Mouse (Mus musculus) forebrain, embryonic 11.5 days (tissue): Measurements from ENCODE around the gene Hivep3. TPM values are rescaled to one million over a fixed set of nuclear protein-coding genes. Genes with fewer than 3 reads are reported as not detected.

Experiments used
- ATAC-seq: fragments of 200-750 bp; cut with Nextera tagmentation; replicated peaks from 2 replicates; pipeline ENCODE4 v1.8.0; 2017; ENCODE audit warnings: moderate TSS enrichment; ENCODE audit not compliant: low FRiP score
- DNase-seq: peaks from one replicate; pipeline ENCODE4 v3.0.0-alpha.2; 2017; ENCODE audit warnings: low spot score
- H3K27ac ChIP-seq: fragments of 300-500 bp; sonication (generic); 2 replicates; pipeline ENCODE4 v1.5.1; 2014; ENCODE audit warnings: low read depth, low read length
- H3K27me3 ChIP-seq: fragments of 300-500 bp; sonication (generic); 2 replicates; pipeline ENCODE4 v1.6.1; 2014; ENCODE audit warnings: mild to moderate bottlenecking, low read length, mixed read lengths; ENCODE audit not compliant: control insufficient read depth, insufficient read depth
- H3K36me3 ChIP-seq: fragments of 300-500 bp; sonication (generic); 2 replicates; pipeline ENCODE4 v1.6.1; 2014; ENCODE audit warnings: mild to moderate bottlenecking, low read length, moderate library complexity, mixed read lengths; ENCODE audit not compliant: control insufficient read depth, insufficient read depth
- H3K4me1 ChIP-seq: fragments of 300-500 bp; sonication (generic); replicated peaks from 2 replicates; pipeline ENCODE4 v1.6.1; 2014; ENCODE audit warnings: low read length, mixed read lengths; ENCODE audit not compliant: control insufficient read depth, insufficient read depth
- H3K4me2 ChIP-seq: fragments of 300-500 bp; sonication (generic); 2 replicates; pipeline ENCODE4 v1.6.1; 2014; ENCODE audit warnings: low read depth, mild to moderate bottlenecking, low read length, moderate library complexity, mixed read lengths; ENCODE audit not compliant: severe bottlenecking
- H3K4me3 ChIP-seq: fragments of 300-500 bp; sonication (generic); 2 replicates; pipeline ENCODE4 v1.5.1; 2014; ENCODE audit warnings: low read depth, low read length
- H3K9ac ChIP-seq: fragments of 300-500 bp; sonication (generic); 2 replicates; pipeline ENCODE4 v1.6.1; 2014; ENCODE audit warnings: low read length
- H3K9me3 ChIP-seq: fragments of 300-500 bp; sonication (generic); 2 replicates; pipeline ENCODE4 v1.6.1; 2016; ENCODE audit warnings: low read length, mixed read lengths; ENCODE audit not compliant: control insufficient read depth
- WGBS: fragments of 180-500 bp; shearing (Covaris S2); extraction: QIAGEN DNeasy Blood & Tissue Kit; methylation state at CpG from one replicate; pipeline ENCODE4 v1.1.7; 2014; 5-methylcytosine and 5-hydroxymethylcytosine counted together
- polyA plus RNA-seq: library from polyadenylated mRNA; unstranded; fragments of >200 nt; fragmentation: Nextera tagmentation; extraction: Ambion mirVana; gene quantifications from 2 replicates; pipeline ENCODE4 v1.2.1, GENCODE M21; 2014

The Hivep3 gene
- polyA plus RNA-seq, 1 experiment from 2014 or later = 2.2 TPM

DNA sequence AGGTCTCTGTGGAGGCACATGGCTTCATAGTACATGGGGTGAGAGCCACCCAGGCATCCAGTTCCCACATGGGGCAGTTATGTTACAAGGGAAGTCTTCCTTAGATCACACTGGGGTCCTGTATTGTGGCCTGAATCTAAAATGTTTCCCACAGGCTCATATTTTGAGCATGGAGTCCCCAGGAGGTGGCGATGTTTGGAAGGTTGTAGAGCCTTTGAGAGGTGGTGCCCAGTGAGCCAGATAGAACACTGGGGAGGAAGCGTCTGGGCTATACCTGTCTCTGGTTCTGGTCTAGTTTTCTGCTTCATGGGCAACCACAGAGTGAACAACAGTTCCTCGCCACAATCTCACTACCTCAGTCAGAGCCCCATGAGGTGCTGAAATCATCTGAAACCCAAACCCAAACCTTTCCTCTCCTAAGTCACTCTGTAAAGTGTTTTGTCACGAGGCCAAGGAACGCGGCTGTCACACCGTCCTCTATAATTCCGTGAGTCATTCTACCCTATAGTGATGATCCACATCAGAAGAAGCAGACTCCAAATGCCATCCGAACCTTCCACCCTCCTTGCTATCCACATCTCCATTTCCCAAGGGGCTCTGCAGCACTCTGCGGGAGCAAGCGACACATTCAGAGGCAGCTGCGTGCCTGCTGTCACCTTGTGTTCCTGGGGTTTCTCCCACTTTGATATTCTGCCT, 187.6 kb downstream of the Hivep3 start:
- Histone ChIP-seq H3K4me3 (no peak overlapping the region), H3K4me1 (no peaks in the 10 kb centered on the region), H3K9me3 (no peaks in the 10 kb centered on the region), H3K36me3 (no peaks in the 10 kb centered on the region), H3K27ac (no peak overlapping the region), H3K9ac (no peak overlapping the region), H3K27me3 (no peaks in the 10 kb centered on the region), H3K4me2 (no peak overlapping the region)
- 86% methylated on average over 12 of the region's 12 CpGs for WGBS
- no peak for ATAC-seq
- DNase-seq = no peak

DNA sequence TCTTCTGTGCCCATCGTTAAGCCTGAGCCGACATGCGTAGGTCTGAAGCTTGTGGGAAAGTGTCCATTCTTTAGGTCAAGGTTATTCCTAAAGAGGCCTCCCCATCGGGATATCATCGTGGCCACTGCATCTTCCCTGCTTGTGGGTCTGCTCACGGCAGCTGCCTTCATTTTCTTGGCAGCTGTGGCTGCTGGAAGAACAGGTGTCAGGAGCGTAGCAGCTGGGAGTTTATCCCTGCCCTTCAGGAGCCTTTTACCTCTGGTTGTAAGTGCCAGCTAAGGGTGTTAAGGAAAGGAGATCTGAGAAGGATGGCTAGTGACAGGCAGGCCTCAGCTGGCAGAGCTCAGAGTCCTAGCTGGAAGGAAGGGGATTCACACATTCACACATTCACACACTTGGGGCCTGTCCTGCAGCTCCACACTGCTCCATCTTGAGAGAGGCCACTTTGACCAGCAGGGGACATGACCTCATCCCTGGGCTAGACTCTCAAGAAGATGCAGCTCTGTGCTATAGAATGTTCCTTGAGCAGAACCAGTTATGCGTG, 188.2 kb downstream of the Hivep3 start:
- H3K4me2 ChIP-seq = no peak overlapping the region
- no peak overlapping the region for H3K27ac ChIP-seq
- no peak overlapping the region for H3K9ac ChIP-seq
- 85% methylated on average over 8 of the region's 8 CpGs for WGBS
- no peaks in the 10 kb centered on the region for H3K9me3 ChIP-seq
- no peak for DNase-seq
- no peak overlapping the region for H3K4me3 ChIP-seq
- H3K27me3 ChIP-seq = no peaks in the 10 kb centered on the region
- ATAC-seq = no peak
- H3K36me3 ChIP-seq = no peaks in the 10 kb centered on the region
- no peaks in the 10 kb centered on the region for H3K4me1 ChIP-seq

DNA sequence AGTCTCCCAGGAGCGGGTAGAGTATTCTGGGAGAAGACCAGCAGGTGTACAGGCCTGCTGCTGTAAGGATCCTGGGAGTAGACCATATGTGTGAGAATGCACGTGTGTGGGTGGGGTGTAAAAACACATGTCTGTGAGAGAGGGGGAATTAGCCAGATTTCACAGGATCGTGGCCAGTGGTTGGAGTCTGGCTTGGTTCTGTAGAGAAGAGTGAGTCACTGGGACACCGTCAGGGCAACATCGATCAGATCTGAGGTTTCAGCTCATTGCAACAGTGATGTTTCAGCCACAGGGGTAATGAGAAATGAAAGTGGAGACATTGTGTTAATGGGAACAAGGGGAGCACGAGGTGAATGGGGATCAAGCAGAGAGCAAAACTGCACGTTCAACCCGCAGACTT, 189.4 kb downstream of the Hivep3 start:
- WGBS = 89% methylated on average over 8 of the region's 8 CpGs

DNA sequence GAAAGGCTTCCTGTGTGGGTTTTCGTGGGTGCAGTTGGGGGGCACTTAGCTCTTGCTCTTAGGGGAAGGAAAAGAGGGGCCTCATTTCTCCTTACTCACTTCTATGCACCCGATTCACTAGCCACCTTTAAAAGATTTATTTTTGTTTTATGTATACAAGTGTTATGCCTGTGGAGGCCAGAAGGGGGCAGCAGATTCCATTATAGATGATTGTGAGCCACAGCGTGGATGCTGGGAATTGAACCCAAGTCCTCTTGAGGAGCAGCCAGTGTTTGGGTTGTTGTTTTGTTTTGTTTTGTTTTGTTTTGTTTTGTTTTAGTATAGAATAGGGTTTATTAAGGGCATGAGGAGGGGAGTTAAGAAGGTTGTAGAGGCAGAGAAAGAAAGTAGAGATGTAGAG, 189.8 kb downstream of the Hivep3 start:
- no peak overlapping the region for H3K4me2 ChIP-seq
- no peak overlapping the region for H3K9ac ChIP-seq
- H3K4me3 ChIP-seq = no peak overlapping the region
- WGBS = 84% methylated on average over 3 of the region's 3 CpGs
- ATAC-seq = no peak
- H3K9me3 ChIP-seq = no peaks in the 10 kb centered on the region
- no peaks in the 10 kb centered on the region for H3K36me3 ChIP-seq
- DNase-seq = no peak
- no peak overlapping the region for H3K27ac ChIP-seq
- H3K27me3 ChIP-seq = no peaks in the 10 kb centered on the region
- no peaks in the 10 kb centered on the region for H3K4me1 ChIP-seq

More for the DNA sequence above, 189.4 kb downstream of the Hivep3 start:
- ATAC-seq (no peak), DNase-seq (no peak)
- H3K27me3 ChIP-seq = no peaks in the 10 kb centered on the region
- no peak overlapping the region for H3K27ac ChIP-seq
- no peak overlapping the region for H3K9ac ChIP-seq
- H3K4me2 ChIP-seq = no peak overlapping the region
- no peaks in the 10 kb centered on the region for H3K9me3 ChIP-seq
- no peak overlapping the region for H3K4me3 ChIP-seq
- H3K36me3 ChIP-seq = no peaks in the 10 kb centered on the region
- H3K4me1 ChIP-seq = no peaks in the 10 kb centered on the region

DNA sequence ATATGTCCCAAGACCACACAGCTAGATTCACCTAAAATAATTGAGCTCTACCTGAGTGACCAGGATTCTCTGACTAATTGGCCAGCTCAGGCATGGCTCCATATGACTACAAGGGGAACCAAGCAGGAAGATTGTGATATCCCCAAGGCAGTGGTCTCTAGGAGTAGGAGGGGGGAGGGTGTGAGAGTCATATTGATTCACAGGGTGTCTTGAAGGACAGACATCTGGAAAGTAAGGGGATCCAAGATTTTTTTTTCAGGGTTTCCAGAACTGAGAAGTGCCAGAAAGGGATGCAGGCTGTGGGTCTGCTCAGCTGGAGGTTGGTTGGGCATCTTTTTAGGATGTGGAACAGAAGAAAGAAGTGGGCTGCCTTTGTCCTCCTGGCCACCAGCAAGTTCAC, 191.5 kb downstream of the Hivep3 start:
- no peak for ATAC-seq
- DNase-seq = no peak

DNA sequence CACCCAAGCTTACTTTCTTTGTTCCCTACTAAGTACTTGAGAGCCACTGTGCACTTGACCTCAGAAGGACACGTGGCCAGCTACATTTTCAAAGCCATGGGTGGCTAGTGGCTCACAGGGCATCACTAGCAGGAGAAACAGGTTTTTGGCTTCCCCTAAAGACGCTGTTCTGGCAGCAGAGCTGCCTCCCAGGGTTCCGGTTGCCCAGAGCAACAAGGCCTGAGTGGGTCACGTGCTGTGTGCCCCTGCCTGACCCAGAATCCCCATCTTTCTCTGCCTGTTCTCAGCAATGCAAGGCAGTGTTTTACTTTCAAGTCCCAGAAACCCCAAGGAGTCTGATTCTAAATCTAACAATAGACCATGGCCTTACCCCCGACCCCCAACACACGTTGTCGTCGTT, 198.3 kb downstream of the Hivep3 start:
- no peak overlapping the region for H3K27ac ChIP-seq
- H3K36me3 ChIP-seq = no peaks in the 10 kb centered on the region
- H3K4me2 ChIP-seq = no peak overlapping the region
- H3K9ac ChIP-seq = no peak overlapping the region
- H3K27me3 ChIP-seq = no peaks in the 10 kb centered on the region
- DNase-seq (no peak), ATAC-seq (peak; percentile 58)
- H3K4me3 ChIP-seq = no peak overlapping the region
- 34% methylated on average over 8 of the region's 8 CpGs for WGBS
- H3K4me1 ChIP-seq = 0 out of 2 replicates have a peak, but pooled peaks cover 2% of the 10 kb centered on the region
- no peaks in the 10 kb centered on the region for H3K9me3 ChIP-seq

More for the DNA sequence above, 191.5 kb downstream of the Hivep3 start:
- H3K4me2 ChIP-seq = no peak overlapping the region
- no peaks in the 10 kb centered on the region for H3K36me3 ChIP-seq
- no peaks in the 10 kb centered on the region for H3K27me3 ChIP-seq
- no peak overlapping the region for H3K9ac ChIP-seq
- H3K4me1 ChIP-seq = no peaks in the 10 kb centered on the region
- no peaks in the 10 kb centered on the region for H3K9me3 ChIP-seq
- H3K27ac ChIP-seq = no peak overlapping the region
- H3K4me3 ChIP-seq = no peak overlapping the region

DNA sequence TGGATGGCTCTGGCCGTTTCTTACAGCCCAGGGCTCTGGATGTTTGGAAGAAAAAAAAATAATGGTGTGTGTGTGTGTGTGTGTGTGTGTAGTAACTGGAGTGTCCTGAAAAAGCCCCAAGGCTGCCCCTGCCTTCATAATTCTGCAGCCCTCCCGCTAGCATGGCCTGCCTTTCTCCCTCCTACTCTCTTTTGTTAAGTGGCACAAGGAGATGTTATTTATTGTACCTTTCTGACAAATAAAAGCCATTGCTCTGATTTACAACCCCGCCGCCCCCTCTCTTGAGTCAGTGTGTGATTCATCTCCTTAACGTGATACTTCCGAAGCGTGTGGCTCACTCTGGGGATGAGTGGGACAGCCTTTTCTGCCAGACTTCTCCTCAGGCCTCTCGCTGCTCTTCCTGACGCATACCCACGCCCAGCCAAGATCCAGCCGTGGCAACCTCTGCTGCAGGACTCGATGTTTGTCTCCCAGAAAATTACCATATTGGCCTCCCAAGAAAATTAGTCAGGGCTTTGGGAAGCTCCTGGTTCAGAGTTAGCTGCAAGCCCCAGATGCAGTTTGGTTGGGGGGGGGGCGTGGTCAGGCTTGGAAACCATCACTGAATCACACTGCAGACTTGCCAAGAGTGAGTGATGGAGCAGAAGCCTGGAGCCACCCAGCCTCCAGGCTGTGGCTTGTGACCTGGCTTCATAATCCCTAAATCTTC, 199.1 kb downstream of the Hivep3 start:
- Histone ChIP-seq H3K27ac (peak overlapping the region; percentile 37; the same call in 1 of the 2 replicates), H3K4me3 (no peak overlapping the region), H3K4me1 (0 out of 2 replicates have a peak, but pooled peaks cover 2% of the 10 kb centered on the region), H3K9me3 (no peaks in the 10 kb centered on the region), H3K36me3 (no peaks in the 10 kb centered on the region), H3K27me3 (no peaks in the 10 kb centered on the region), H3K9ac (no peak overlapping the region), H3K4me2 (no peak overlapping the region)
- ATAC-seq (no peak), DNase-seq (no peak)
- WGBS = 65% methylated on average over 13 of the region's 13 CpGs

DNA sequence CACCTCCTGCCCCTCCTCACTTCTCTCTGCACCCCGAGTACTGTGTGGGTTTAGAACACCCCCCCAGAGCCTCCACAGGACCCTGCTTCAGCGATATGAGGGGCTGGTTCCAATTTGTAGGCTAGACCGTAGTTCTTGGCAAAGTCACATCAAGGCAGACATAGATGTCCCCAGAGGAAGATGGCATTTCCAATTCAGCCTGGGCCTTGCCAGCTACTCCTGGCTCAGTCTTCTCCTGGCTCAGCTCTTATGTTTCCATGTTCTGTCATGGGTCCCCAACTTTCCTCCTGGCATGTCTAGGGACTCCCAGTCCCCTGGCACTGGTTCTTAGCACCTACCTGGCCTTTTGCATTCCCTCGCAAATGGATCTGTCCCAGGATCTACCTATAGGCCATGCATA, 201.3 kb downstream of the Hivep3 start:
- Histone ChIP-seq H3K4me2 (no peak overlapping the region), H3K4me1 (0 out of 2 replicates have a peak, but pooled peaks cover 2% of the 10 kb centered on the region), H3K27ac (no peak overlapping the region), H3K27me3 (no peaks in the 10 kb centered on the region), H3K9me3 (no peaks in the 10 kb centered on the region), H3K9ac (no peak overlapping the region), H3K4me3 (no peak overlapping the region), H3K36me3 (no peaks in the 10 kb centered on the region)
- DNase-seq = no peak
- WGBS = 82% methylated on average over 4 of the region's 4 CpGs
- no peak for ATAC-seq
